Mouse (Mus musculus): ENCODE data around the gene Hist1h2bf. TPM values are rescaled to one million over a fixed set of nuclear protein-coding genes. Genes with fewer than 3 reads are reported as not detected.
"Not testable (repeated sequence)": the region's sequence is repeated elsewhere in the genome, so short reads cannot be mapped to it uniquely, and the experiment has no call there.

Hist1h2bf gene
- total and polyA plus RNA-seq, 3 experiments: 1.00 to 8.4 (median 5.2) TPM

DNA sequence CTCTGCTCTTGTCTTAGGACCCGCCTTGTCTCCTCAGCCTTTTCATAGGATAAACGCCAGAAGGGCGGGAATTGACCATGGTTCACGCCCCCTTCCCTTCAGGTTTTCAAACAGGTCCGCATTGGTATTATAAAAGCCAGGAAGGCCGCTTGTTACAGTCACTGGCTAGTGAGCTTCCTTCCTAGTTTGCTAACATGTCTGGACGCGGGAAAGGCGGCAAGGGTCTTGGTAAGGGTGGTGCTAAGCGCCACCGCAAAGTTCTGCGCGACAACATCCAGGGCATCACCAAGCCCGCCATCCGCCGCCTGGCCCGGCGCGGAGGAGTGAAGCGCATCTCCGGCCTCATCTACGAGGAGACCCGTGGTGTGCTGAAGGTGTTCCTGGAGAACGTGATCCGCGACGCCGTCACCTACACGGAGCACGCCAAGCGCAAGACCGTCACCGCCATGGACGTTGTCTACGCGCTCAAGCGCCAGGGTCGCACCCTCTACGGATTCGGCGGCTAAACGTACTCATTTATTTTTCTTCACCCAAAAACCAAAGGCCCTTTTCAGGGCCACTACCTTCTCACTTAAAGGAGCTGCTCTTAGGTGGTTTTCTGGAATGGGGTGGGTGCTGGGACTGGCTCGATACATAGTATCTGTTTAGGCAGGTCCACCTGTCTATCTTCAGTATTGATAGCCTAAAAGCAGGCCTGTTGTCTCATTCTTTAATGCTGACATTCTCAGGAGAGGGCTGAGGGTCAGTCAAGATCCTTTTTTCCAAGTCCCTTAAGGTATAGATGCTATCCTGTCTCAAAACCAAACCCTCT lies 7.6 kb upstream of the Hist1h2bf start, which contains the start of gene Hist1h4d:
Gene Hist1h4d, plus strand, starts transcription at position 191 of the 811 bp plus-strand sequence.
- DNase-seq: peak; percentile 94 to 96
- TF ChIP-seq CTCF (IDR thresholded peaks at IDR 0.05): no peak
- TF ChIP-seq POLR2A (IDR thresholded peaks at IDR 0.05; ENCODE audit: insufficient read depth, low read depth, low read length): peak; percentile 100
- TF ChIP-seq EP300 (IDR thresholded peaks at IDR 0.05; ENCODE audit: insufficient read depth, low read depth, low read length): peak; percentile 97
- H3K79me2 ChIP-seq (replicated peaks; ENCODE audit: control insufficient read depth, insufficient read depth, low read length): no peaks in the 10 kb centered on the region
- intact Hi-C loops (cut with DNase I): loop anchor here (5.0 to 10.0 kb wide), 4 partner anchors 161 to 1867 kb away; partner anchors contain the start of genes Hist1h1b, Hist1h2ag, Hist1h2ai and Hist1h2an
- peak within 1 kb of the TSS; percentile 71 for H3K9ac ChIP-seq (ENCODE audit: low read depth, low read length)
- H3K27me3 ChIP-seq (ENCODE audit: control insufficient read depth, insufficient read depth, low read length): no peaks in the 10 kb centered on the region
- peak within 1 kb of the TSS; percentile 72 for H3K4me3 ChIP-seq
- peak within 1 kb of the TSS; percentile 24 for H3K27ac ChIP-seq
- H3K36me3 ChIP-seq (ENCODE audit: control insufficient read depth, insufficient read depth, low read length): peaks cover 4% of the 10 kb centered on the region; the same call in 1 of the 2 replicates
- WGBS: under 1% methylated on average over 43 of the region's 43 CpGs
- peaks cover 4% of the 10 kb centered on the region for H3K4me1 ChIP-seq (ENCODE audit: control insufficient read depth, insufficient read depth, low read length)

DNA sequence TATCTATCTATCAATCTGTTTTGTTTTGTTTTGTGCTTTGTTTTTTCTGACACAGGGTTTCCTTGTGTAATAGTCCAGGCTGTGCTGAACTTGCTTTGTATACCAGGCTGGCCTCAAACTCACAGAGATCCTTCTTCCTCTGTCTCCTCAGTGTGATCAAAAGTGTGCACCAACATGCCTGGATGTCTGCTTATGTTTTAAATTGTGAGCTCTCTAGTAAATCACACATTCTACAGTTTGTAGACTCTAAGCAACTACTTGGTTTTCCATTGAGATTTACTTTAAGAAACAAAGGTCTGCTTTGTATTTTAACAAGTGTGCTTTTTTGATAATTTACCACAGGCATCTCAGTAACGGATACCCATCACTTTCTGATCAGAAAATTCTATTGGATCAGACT lies 3.8 kb upstream of the Hist1h2bf start:
- Histone ChIP-seq H3K36me3 (ENCODE audit: control insufficient read depth, insufficient read depth, low read length) (peaks cover 4% of the 10 kb centered on the region; the same call in 1 of the 2 replicates), H3K4me1 (ENCODE audit: control insufficient read depth, insufficient read depth, low read length) (peaks cover 1% of the 10 kb centered on the region), H3K79me2 (replicated peaks; ENCODE audit: control insufficient read depth, insufficient read depth, low read length) (no peaks in the 10 kb centered on the region), H3K27ac (no peak overlapping the region), H3K9ac (ENCODE audit: low read depth, low read length) (no peak overlapping the region), H3K27me3 (ENCODE audit: control insufficient read depth, insufficient read depth, low read length) (no peaks in the 10 kb centered on the region), H3K4me3 (no peak overlapping the region)
- no peak for TF ChIP-seq EP300 (IDR thresholded peaks at IDR 0.05; ENCODE audit: insufficient read depth, low read depth, low read length)
- TF ChIP-seq POLR2A (IDR thresholded peaks at IDR 0.05; ENCODE audit: insufficient read depth, low read depth, low read length): no peak
- TF ChIP-seq CTCF (IDR thresholded peaks at IDR 0.05): no peak
- 96% methylated on average over 1 of the region's 1 CpGs for WGBS
- intact Hi-C loops (cut with DNase I): no loop called here
- no peak for DNase-seq

DNA sequence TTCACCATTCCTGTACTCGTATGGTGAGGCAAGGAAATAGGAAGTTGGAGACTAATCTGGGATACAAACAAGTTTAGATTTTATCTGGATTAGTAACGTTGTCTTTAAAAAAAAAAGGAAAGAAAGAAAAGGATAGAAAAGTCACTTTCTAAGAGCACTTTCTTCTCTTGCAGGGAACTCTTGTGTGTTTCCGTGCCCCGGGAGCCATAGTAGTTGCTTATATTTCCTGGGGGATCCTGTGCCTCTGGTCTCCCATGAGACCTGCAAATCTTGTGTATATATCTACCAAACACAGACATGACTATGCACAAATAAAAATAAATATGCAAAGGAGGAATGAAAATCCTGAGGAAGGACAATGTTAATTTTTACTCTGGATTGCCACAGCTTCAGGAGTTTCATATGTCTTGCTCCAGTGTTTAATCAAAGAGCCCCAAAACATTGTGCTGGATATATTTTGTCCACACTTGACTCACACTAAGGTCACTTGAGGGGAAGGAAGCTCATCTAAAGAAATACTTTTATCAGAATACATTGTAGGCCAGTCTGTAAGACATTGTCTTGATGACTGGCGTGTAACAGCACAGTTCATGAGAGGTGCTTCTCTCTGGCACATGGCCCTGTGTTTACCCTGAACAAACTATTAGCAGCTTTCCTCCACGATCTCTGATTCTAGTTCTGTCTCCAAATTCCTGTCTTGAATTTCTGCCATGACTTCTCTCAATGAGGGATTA lies 3.1 kb upstream of the Hist1h2bf start:
- no peak for DNase-seq
- no peak overlapping the region for H3K9ac ChIP-seq (ENCODE audit: low read depth, low read length)
- H3K4me1 ChIP-seq (ENCODE audit: control insufficient read depth, insufficient read depth, low read length): peaks cover 3% of the 10 kb centered on the region
- no peak overlapping the region for H3K4me3 ChIP-seq
- no peaks in the 10 kb centered on the region for H3K79me2 ChIP-seq (replicated peaks; ENCODE audit: control insufficient read depth, insufficient read depth, low read length)
- H3K36me3 ChIP-seq (ENCODE audit: control insufficient read depth, insufficient read depth, low read length): peaks cover 5% of the 10 kb centered on the region
- TF ChIP-seq CTCF (IDR thresholded peaks at IDR 0.05) (no peak), POLR2A (IDR thresholded peaks at IDR 0.05; ENCODE audit: insufficient read depth, low read depth, low read length) (no peak), EP300 (IDR thresholded peaks at IDR 0.05; ENCODE audit: insufficient read depth, low read depth, low read length) (no peak)
- no peaks in the 10 kb centered on the region for H3K27me3 ChIP-seq (ENCODE audit: control insufficient read depth, insufficient read depth, low read length)
- WGBS: 62% methylated on average over 6 of the region's 6 CpGs
- no peak overlapping the region for H3K27ac ChIP-seq
- intact Hi-C loops (cut with DNase I): no loop called here

DNA sequence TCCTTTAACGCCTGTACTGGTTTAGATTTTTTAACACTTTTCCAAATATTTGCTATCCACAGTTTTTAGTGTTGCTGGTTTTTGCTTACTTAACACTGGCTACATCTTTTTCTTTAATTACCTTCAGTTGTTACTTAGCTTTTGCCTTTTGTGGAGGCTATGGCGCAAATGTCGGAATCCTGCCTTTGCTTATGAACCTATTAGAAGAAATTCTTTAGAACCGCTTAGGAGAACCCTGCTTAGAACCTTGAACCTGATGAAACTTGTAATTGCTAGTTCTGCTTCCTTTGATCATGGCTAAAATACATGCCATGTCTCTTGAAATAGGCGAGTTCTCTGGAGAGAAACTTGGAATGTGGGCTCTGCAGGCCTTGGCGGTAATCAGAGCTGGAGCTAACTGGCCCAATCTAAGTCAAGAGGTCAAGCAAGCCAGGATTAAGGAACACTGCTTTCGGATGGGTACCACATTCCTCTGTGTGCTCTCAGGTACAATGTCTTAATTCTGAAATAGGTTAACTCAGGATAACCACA lies 2.4 kb upstream of the Hist1h2bf start:
- no peak overlapping the region for H3K27ac ChIP-seq
- 61% methylated on average over 7 of the region's 7 CpGs for WGBS

DNA sequence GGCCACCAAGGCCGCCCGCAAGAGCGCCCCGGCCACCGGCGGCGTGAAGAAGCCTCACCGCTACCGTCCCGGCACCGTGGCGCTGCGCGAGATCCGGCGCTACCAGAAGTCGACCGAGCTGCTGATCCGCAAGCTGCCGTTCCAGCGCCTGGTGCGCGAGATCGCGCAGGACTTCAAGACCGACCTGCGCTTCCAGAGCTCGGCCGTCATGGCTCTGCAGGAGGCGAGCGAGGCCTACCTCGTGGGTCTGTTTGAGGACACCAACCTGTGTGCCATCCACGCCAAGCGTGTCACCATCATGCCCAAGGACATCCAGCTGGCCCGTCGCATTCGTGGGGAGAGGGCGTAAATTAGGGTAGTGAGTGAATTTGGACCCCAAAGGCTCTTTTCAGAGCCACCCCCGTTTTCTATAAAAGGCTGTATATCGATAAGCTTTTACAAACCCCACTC lies 1.9 kb upstream of the Hist1h2bf start:
- H3K4me1 ChIP-seq (ENCODE audit: control insufficient read depth, insufficient read depth, low read length); H3K27ac ChIP-seq; intact Hi-C loops (cut with DNase I); H3K27me3 ChIP-seq (ENCODE audit: control insufficient read depth, insufficient read depth, low read length); H3K36me3 ChIP-seq (ENCODE audit: control insufficient read depth, insufficient read depth, low read length); DNase-seq; H3K79me2 ChIP-seq (replicated peaks; ENCODE audit: control insufficient read depth, insufficient read depth, low read length): not testable (repeated sequence)
- H3K4me3 ChIP-seq: peak overlapping the region; percentile 47
- 13% methylated on average over 15 of the region's 40 CpGs for WGBS
- H3K9ac ChIP-seq (ENCODE audit: low read depth, low read length): peak overlapping the region; percentile 52; the same call in 1 of the 2 replicates

More for the DNA sequence above, 2.4 kb upstream of the Hist1h2bf start:
- H3K4me3 ChIP-seq: peak overlapping the region; percentile 33; the same call in 1 of the 2 replicates
- intact Hi-C loops (cut with DNase I): no loop called here
- H3K79me2 ChIP-seq (replicated peaks; ENCODE audit: control insufficient read depth, insufficient read depth, low read length): no peaks in the 10 kb centered on the region
- DNase-seq: no peak
- no peak overlapping the region for H3K9ac ChIP-seq (ENCODE audit: low read depth, low read length)
- no peaks in the 10 kb centered on the region for H3K27me3 ChIP-seq (ENCODE audit: control insufficient read depth, insufficient read depth, low read length)
- TF ChIP-seq EP300 (IDR thresholded peaks at IDR 0.05; ENCODE audit: insufficient read depth, low read depth, low read length): no peak
- no peak for TF ChIP-seq CTCF (IDR thresholded peaks at IDR 0.05)
- no peak for TF ChIP-seq POLR2A (IDR thresholded peaks at IDR 0.05; ENCODE audit: insufficient read depth, low read depth, low read length)
- peaks cover 4% of the 10 kb centered on the region for H3K4me1 ChIP-seq (ENCODE audit: control insufficient read depth, insufficient read depth, low read length)
- peaks cover 6% of the 10 kb centered on the region for H3K36me3 ChIP-seq (ENCODE audit: control insufficient read depth, insufficient read depth, low read length)
